Mouse (Mus musculus) adrenal gland, adult 18-20 months (tissue): Measurements from ENCODE around the gene Zfp316. TPM values are rescaled to one million over a fixed set of nuclear protein-coding genes. Genes with fewer than 3 reads are reported as not detected.
A peak's percentile ranks its signal among the peaks of the same experiment; 100 is the strongest.

ENCODE experiments used
- DNase-seq, 2 experiments: peaks; one replicate each; pipeline ENCODE4 v3.0.0; 2021 to 2022; ENCODE audit warnings: low spot score in 2 of 2
- long read RNA-seq, 2 experiments: library from polyadenylated mRNA; stranded (forward); transcript quantifications; one replicate each; pipeline ENCODE4 v2.0.0; 2021
- total RNA-seq, 2 experiments: library from RNA; stranded (reverse); gene quantifications; 1 replicate in 1 of 2; 2 replicates in 1 of 2; pipeline ENCODE4 v1.2.3; 2021

The Zfp316 gene
- total RNA-seq: 1 to 10 TPM; 6.1 to 7.7 TPM
- long read RNA-seq, experiment 1, full-length matches to known transcripts: 10 of 11 reads
- long read RNA-seq, experiment 1, partial matches to known transcripts: 1 of 11 reads
- long read RNA-seq, experiment 1, other reads (novel, unspliced or antisense): 0 of 11 reads
- long read RNA-seq, experiment 2, full-length matches to known transcripts: 9 of 10 reads
- long read RNA-seq, experiment 2, partial matches to known transcripts: 0 of 10 reads
- long read RNA-seq, experiment 2, other reads (novel, unspliced or antisense): 1 of 10 reads

- peak; percentile 72 to 75 for DNase-seq
Measured at GRCm38 (mm10) chr5:143269363-143270150, at the start of gene Zfp316. Gene Zfp316 (minus strand): TSS chr5:143270022.

GRCm38 (mm10) chr5:143317288-143317610, 47.4 kb upstream of the Zfp316 start:
- DNase-seq: peak in 1 of 2 experiments; percentile 49

- DNase-seq: peak in 1 of 2 experiments; percentile 38
Measured at GRCm38 (mm10) chr5:143316605-143317287, 46.9 kb upstream of the Zfp316 start.

GRCm38 (mm10) chr5:143315514-143315888, 45.7 kb upstream of the Zfp316 start:
- DNase-seq: no peak

- peak; percentile 95 to 97 for DNase-seq
Measured at GRCm38 (mm10) chr5:143314730-143315513, 45.1 kb upstream of the Zfp316 start, which contains the start of gene E130309D02Rik. Gene E130309D02Rik (minus strand): TSS chr5:143315360.

GRCm38 (mm10) chr5:143314183-143314729, 44.4 kb upstream of the Zfp316 start:
- DNase-seq: no peak

GRCm38 (mm10) chr5:143311886-143312285, 42.1 kb upstream of the Zfp316 start:
- DNase-seq: peak; percentile 70 to 76

GRCm38 (mm10) chr5:143309916-143310315, 40.1 kb upstream of the Zfp316 start:
- DNase-seq: no peak

- DNase-seq: no peak
Measured at GRCm38 (mm10) chr5:143308825-143309224, 39.0 kb upstream of the Zfp316 start.

- no peak for DNase-seq
Measured at GRCm38 (mm10) chr5:143304251-143304650, 34.4 kb upstream of the Zfp316 start.

GRCm38 (mm10) chr5:143301296-143301695, 31.5 kb upstream of the Zfp316 start:
- no peak for DNase-seq

GRCm38 (mm10) chr5:143299686-143300085, 29.9 kb upstream of the Zfp316 start:
- peak; percentile 47 to 61 for DNase-seq

- DNase-seq: no peak
Measured at GRCm38 (mm10) chr5:143298391-143298790, 28.6 kb upstream of the Zfp316 start.

GRCm38 (mm10) chr5:143297986-143298385, 28.2 kb upstream of the Zfp316 start:
- no peak for DNase-seq

GRCm38 (mm10) chr5:143295330-143295729, 25.5 kb upstream of the Zfp316 start:
- DNase-seq: no peak

- no peak for DNase-seq
Measured at GRCm38 (mm10) chr5:143294862-143295261, 25.0 kb upstream of the Zfp316 start.

GRCm38 (mm10) chr5:143293404-143293803, 23.6 kb upstream of the Zfp316 start, which contains the start of gene Zfp853:
Gene Zfp853 (minus strand): TSS chr5:143293623.
- DNase-seq: no peak

GRCm38 (mm10) chr5:143292879-143293278, 23.1 kb upstream of the Zfp316 start:
- no peak for DNase-seq

- no peak for DNase-seq
Measured at GRCm38 (mm10) chr5:143289299-143289698, 19.5 kb upstream of the Zfp316 start.

GRCm38 (mm10) chr5:143288378-143288911, 18.6 kb upstream of the Zfp316 start:
- no peak for DNase-seq
